Mouse (Mus musculus): ENCODE measurements around the gene Pdzd2.

GRCm38 (mm10) chr15:12388726-12389489 is 350.8 kb downstream of the Pdzd2 start:
- TF ChIP-seq POLR2A (IDR thresholded peaks at IDR 0.05; ENCODE audit: low read depth, low read length) (no peak), CTCF (IDR thresholded peaks at IDR 0.05; ENCODE audit: extremely low read depth, insufficient read length, insufficient replicate concordance, low read depth, low read length) (no peak)
